Mouse (Mus musculus) limb, embryonic 13.5 days (tissue): ENCODE measurements around the gene Ttll5. TPM values are rescaled to one million over a fixed set of nuclear protein-coding genes. Genes with fewer than 3 reads are reported as not detected.

Source experiments
- ATAC-seq: fragments of 200-750 bp; cut with Nextera tagmentation; 2 replicates; pipeline ENCODE4 v1.8.0; 2017; ENCODE audit warnings: low read depth, moderate number of reproducible peaks, moderate TSS enrichment; ENCODE audit not compliant: low FRiP score
- H3K27ac ChIP-seq: fragments of 300-500 bp; sonication (generic); 2 replicates; pipeline ENCODE4 v1.5.1; 2015; ENCODE audit warnings: inconsistent platforms, mild to moderate bottlenecking, moderate library complexity
- H3K27me3 ChIP-seq: fragments of 300-500 bp; sonication (generic); 2 replicates; pipeline ENCODE4 v1.6.1; 2015; ENCODE audit warnings: mild to moderate bottlenecking, inconsistent platforms
- H3K36me3 ChIP-seq: fragments of 300-500 bp; sonication (generic); 2 replicates; pipeline ENCODE4 v1.6.1; 2015; ENCODE audit warnings: inconsistent platforms, mild to moderate bottlenecking, moderate library complexity
- H3K4me1 ChIP-seq: fragments of 300-500 bp; sonication (generic); 2 replicates; pipeline ENCODE4 v1.6.1; 2015; ENCODE audit warnings: inconsistent platforms
- H3K4me2 ChIP-seq: fragments of 300-500 bp; sonication (generic); replicated peaks from 2 replicates; pipeline ENCODE4 v1.6.1; 2015; ENCODE audit warnings: inconsistent platforms, mild to moderate bottlenecking, moderate library complexity
- H3K4me3 ChIP-seq: fragments of 300-500 bp; sonication (generic); 2 replicates; pipeline ENCODE4 v1.5.1; 2015; ENCODE audit warnings: moderate library complexity, mild to moderate bottlenecking, inconsistent platforms
- H3K9ac ChIP-seq: fragments of 300-500 bp; sonication (generic); 2 replicates; pipeline ENCODE4 v1.6.1; 2015; ENCODE audit warnings: mild to moderate bottlenecking, inconsistent platforms
- H3K9me3 ChIP-seq: fragments of 300-500 bp; sonication (generic); 2 replicates; pipeline ENCODE4 v1.6.1; 2016; ENCODE audit warnings: inconsistent platforms
- WGBS: fragments of 180-500 bp; shearing (Covaris S2); methylation state at CpG from one replicate; pipeline ENCODE4 v1.1.7; 2015; 5-methylcytosine and 5-hydroxymethylcytosine counted together
- polyA plus RNA-seq: library from polyadenylated mRNA; unstranded; fragments of >200 nt; fragmentation: Nextera tagmentation; extraction: Ambion mirVana; gene quantifications from 2 replicates; pipeline ENCODE4 v1.2.1, GENCODE M21; 2015

Gene Ttll5
- polyA plus RNA-seq, 1 experiment from 2014 or later, result 13.8 TPM

DNA sequence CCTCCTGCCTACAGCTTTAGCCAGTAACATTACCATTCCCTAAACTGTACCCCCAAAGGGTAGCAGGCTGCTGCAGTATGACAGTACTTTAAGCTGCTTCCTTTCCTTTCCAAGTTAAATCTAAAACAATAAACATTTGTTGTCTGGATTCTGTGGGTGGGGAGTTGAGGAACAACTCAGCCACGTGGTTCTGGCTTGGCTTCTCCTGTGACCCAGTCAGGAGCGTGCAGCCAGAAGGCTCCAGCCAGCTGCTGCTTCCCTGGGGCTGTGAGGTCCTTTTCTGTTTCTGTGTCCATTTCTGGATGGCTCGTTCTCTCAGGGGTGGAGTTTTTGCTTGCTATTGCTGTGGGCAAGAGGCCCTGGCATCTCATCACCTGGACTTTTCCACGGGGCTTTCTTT lies 149.6 kb downstream of the Ttll5 start:
- 34% methylated on average over 4 of the region's 4 CpGs for WGBS
- Histone ChIP-seq H3K4me2 (no peak overlapping the region), H3K9me3 (no peaks in the 10 kb centered on the region), H3K27ac (peak overlapping the region; percentile 67; the same call in 1 of the 2 replicates), H3K4me3 (no peak overlapping the region), H3K36me3 (no peaks in the 10 kb centered on the region), H3K9ac (no peak overlapping the region), H3K4me1 (peaks cover 52% of the 10 kb centered on the region), H3K27me3 (no peaks in the 10 kb centered on the region)
- ATAC-seq, result no peak

DNA sequence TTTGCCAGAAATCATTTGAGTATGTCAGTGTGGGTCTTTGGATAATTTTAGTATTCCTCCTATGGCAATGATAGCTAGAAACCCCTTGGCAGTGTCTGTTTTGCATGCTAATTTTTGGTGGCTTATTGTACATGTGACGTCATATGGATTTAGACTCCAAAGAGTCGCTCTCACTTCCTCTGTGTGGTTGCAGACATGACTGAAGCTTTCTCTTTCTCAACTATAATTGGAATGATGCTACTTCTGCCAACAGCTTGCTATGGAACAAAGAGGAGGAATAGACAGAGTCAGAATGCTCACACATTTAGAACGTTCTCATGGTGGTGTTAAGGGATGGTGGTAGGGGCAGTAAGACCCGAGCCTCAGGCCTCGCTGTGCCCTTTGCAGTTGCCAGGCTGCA lies 155.5 kb downstream of the Ttll5 start:
- Histone ChIP-seq H3K4me3 (no peak overlapping the region), H3K9me3 (no peaks in the 10 kb centered on the region), H3K4me2 (no peak overlapping the region), H3K9ac (no peak overlapping the region), H3K4me1 (peaks cover 21% of the 10 kb centered on the region), H3K36me3 (no peaks in the 10 kb centered on the region), H3K27me3 (no peaks in the 10 kb centered on the region), H3K27ac (no peak overlapping the region; the same call in 1 of the 2 replicates)
- 84% methylated on average over 5 of the region's 5 CpGs for WGBS
- no peak for ATAC-seq

DNA sequence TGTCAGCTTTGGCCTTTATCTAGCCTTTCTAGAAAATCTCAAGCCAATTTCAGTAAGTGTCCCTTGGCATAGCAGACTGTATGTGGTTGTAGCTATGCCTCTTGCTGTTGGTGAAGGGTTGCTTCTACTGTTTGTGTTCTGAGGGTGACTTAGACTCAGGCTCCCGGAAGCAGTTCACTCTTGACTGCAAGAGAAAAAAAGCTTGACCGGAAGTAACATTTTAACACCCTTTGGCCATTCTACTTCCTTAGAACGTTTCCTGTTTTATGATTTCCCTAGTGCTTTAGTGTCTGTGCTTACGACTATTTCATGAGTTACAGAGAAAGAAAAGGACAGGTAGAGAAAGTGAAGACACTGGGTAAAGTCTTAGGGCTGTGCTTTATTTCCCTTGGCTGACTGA lies 161.1 kb downstream of the Ttll5 start:
- no peaks in the 10 kb centered on the region for H3K9me3 ChIP-seq
- H3K4me2 ChIP-seq, result no peak overlapping the region
- H3K4me1 ChIP-seq, result peaks cover 8% of the 10 kb centered on the region; the same call in 1 of the 2 replicates
- no peaks in the 10 kb centered on the region for H3K27me3 ChIP-seq
- H3K27ac ChIP-seq, result no peak overlapping the region
- no peak overlapping the region for H3K9ac ChIP-seq
- 53% methylated on average over 4 of the region's 4 CpGs for WGBS
- no peak for ATAC-seq
- no peak overlapping the region for H3K4me3 ChIP-seq
- H3K36me3 ChIP-seq, result no peaks in the 10 kb centered on the region

DNA sequence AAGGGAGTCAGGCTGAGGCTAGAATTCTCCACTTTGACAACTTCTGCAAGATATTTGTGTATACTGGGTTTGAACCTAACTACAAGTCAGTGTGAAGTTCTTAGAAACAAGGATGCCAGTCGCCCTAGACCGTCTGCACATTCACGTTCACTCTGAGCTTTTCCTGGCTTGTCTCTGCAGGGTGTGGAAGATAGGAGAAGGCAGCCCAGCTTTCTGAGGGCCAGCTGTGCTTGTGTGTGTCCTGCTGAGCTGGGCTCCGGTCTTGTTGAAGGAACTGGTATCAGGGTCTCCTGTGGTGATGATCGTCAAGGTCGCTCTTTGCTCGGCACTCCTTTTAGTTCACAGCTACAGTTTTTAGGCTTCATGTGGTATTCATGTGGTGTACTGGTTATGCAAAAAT lies 161.6 kb downstream of the Ttll5 start:
- Histone ChIP-seq H3K4me3 (no peak overlapping the region), H3K9me3 (no peaks in the 10 kb centered on the region), H3K36me3 (no peaks in the 10 kb centered on the region), H3K4me1 (peaks cover 10% of the 10 kb centered on the region), H3K4me2 (no peak overlapping the region), H3K27me3 (no peaks in the 10 kb centered on the region), H3K9ac (no peak overlapping the region), H3K27ac (no peak overlapping the region)
- WGBS, result 59% methylated on average over 7 of the region's 7 CpGs
- ATAC-seq, result no peak

DNA sequence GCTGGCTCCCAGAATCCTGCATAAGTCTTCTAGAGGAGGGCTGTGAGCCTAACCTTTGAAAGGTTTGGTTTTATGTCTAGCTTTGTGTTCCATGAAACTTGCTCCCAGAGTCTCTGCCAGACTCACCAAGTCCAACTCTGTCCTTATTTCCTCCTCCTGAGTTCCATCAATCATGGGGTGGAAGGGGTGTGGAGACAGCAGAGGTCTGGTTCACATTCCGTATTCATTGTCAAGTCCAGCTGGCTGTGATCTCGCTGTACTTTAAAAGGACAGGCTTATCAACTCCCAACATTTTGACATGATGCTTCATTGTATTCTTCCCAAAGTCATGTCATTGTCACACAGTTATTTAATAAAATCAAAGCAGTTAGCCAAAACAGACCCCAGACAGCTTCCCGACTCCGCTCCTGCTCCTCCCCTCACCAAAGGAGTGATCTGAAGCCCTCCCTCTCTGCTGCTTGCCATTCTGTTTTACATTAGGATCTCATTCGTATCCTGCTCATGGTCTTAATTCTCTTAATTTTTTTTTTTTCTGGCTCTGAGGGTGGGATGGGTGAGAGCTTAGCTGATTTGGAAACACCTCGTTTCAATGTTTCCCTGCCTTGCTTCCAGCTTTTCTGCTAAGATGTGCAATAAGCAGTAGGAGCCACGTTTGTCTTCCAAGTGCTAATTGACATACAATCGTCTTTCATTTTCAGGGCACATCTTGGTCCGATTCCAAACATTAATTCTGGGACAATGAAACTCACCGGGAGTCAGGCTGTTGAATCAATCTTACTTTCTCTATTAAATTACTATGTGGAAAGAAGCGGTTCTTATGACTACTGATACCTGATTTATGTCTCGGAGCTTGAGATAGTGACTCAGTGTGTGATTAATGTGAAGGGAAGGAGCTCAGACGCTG lies 162.3 kb downstream of the Ttll5 start:
- Histone ChIP-seq H3K27me3 (no peaks in the 10 kb centered on the region), H3K4me3 (no peak overlapping the region), H3K9me3 (no peaks in the 10 kb centered on the region), H3K9ac (no peak overlapping the region), H3K4me2 (no peak overlapping the region), H3K27ac (no peak overlapping the region), H3K36me3 (no peaks in the 10 kb centered on the region), H3K4me1 (peaks cover 11% of the 10 kb centered on the region)
- 51% methylated on average over 13 of the region's 13 CpGs for WGBS
- ATAC-seq, result no peak

DNA sequence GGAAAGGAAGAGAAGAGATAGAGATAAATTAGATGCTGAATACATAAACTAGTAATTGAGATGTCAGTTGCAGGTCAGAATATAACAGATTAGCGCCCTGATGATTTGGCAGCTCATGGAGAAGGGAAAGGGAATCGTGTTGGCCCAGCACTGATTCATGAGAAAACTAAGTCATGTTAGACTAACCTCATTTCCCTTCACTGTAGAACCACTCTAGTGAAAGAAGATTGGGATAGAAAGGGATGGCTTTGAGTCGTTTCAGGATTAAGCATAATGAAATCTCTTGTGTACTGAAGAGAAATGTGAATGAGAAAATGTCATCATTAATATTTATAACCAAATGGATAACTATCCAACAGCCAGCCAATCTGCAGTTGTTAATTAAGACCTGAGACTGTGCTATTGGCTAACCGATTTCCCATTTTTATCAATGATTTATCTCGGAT lies 163.0 kb downstream of the Ttll5 start:
- Histone ChIP-seq H3K27me3 (no peaks in the 10 kb centered on the region), H3K4me1 (peaks cover 11% of the 10 kb centered on the region), H3K9me3 (no peaks in the 10 kb centered on the region), H3K36me3 (no peaks in the 10 kb centered on the region), H3K4me3 (no peak overlapping the region), H3K9ac (no peak overlapping the region), H3K4me2 (no peak overlapping the region), H3K27ac (no peak overlapping the region)
- no peak for ATAC-seq
- WGBS, result 87% methylated on average over 5 of the region's 5 CpGs

DNA sequence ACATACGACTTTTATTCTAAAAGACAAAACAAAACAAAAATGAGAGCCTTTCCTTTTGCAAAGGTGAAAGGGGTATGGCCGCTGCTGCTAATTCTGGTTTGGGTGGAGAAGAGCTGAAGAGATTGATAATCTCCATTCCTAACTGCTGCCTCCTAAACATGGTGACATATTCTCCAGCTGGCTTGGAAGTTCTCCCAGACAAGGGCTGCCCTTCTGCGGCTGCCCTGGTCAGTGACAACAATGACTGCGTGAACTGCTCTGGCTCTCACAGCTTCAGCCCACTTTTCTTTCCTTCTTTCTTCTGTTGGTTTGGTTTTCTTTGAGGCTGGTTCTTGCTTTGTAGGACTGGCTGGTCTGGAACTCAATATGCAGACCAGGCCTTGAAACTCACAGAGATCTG lies 163.7 kb downstream of the Ttll5 start:
- no peaks in the 10 kb centered on the region for H3K36me3 ChIP-seq
- ATAC-seq, result no peak
- WGBS, result 97% methylated on average over 4 of the region's 4 CpGs
- peaks cover 15% of the 10 kb centered on the region for H3K4me1 ChIP-seq
- H3K27ac ChIP-seq, result no peak overlapping the region
- no peak overlapping the region for H3K9ac ChIP-seq
- H3K4me2 ChIP-seq, result no peak overlapping the region
- H3K27me3 ChIP-seq, result no peaks in the 10 kb centered on the region
- H3K4me3 ChIP-seq, result no peak overlapping the region
- no peaks in the 10 kb centered on the region for H3K9me3 ChIP-seq

DNA sequence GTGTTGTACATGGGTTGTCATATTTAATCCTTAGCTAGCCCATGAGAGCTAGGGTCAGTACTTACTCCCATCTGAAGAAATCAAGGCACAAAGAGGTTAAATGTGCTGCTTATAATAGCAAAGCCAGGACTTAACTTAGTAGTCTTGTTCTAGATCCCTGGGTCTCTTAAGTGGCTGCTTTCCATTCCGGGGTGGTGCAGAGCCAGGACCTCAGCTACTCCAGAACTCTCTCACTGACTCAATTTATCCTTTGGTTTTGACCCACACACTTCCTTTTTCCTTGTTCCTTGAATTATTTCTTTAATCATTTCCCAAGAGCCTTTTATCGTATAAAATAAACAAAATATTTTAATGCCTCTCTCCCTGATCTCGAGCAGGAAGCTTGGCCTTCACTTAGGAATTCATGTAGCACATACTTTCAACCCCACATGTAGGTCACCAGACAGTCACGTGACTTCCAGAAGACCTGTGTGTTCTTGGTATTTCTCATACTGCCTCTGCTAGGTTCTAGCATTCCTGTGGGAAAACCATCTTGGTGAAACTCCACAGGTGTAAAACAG lies 164.4 kb downstream of the Ttll5 start:
- no peaks in the 10 kb centered on the region for H3K36me3 ChIP-seq
- H3K27ac ChIP-seq, result no peak overlapping the region
- H3K9me3 ChIP-seq, result no peaks in the 10 kb centered on the region
- no peak overlapping the region for H3K4me2 ChIP-seq
- ATAC-seq, result no peak
- WGBS, result 81% methylated on average over 4 of the region's 4 CpGs
- H3K27me3 ChIP-seq, result no peaks in the 10 kb centered on the region
- H3K4me3 ChIP-seq, result no peak overlapping the region
- H3K4me1 ChIP-seq, result peaks cover 20% of the 10 kb centered on the region
- no peak overlapping the region for H3K9ac ChIP-seq

DNA sequence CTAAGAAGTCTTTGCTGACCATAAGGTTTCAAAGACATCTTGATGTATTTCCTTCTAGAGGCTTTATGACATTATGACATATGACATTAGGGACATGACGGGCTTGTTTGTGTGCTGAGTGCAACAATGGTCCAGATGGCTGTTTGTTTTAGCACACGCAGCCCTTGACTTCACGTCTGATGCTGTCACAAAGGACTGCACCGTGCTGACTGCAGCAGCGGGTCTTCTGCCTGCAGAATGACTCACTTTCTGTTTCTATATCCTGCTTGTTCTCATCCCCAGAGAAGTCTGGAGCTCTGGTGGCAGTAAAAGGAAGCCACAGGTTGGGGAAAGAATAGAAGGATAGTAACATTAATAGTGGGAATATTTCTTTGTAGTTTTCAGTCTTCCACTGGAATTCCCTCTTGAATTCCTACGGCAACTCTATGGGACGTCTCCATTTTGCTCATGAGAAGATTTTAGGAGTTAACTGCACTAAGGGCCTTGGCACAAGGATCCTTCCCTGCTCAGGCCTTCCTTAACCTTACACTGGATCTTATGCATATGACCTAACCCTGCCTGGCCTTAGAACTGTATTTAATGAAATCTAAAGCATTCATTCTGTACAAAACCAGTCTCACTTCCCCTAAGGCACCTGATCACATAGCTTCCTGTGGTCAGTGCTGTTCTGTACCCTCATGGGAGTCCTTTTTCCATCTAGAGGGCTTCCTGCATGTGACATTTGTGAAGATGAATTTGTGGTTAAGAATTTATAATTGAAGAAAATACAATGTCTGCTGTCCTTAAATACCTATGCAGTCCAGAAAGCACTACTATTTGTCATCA lies 167.8 kb downstream of the Ttll5 start:
- WGBS, result 77% methylated on average over 7 of the region's 7 CpGs
- H3K4me2 ChIP-seq, result no peak overlapping the region
- no peak overlapping the region for H3K4me3 ChIP-seq
- no peaks in the 10 kb centered on the region for H3K27me3 ChIP-seq
- H3K9ac ChIP-seq, result no peak overlapping the region
- H3K4me1 ChIP-seq, result peaks cover 25% of the 10 kb centered on the region
- ATAC-seq, result no peak
- no peaks in the 10 kb centered on the region for H3K9me3 ChIP-seq
- H3K27ac ChIP-seq, result no peak overlapping the region
- H3K36me3 ChIP-seq, result peaks cover 4% of the 10 kb centered on the region; the same call in 1 of the 2 replicates

DNA sequence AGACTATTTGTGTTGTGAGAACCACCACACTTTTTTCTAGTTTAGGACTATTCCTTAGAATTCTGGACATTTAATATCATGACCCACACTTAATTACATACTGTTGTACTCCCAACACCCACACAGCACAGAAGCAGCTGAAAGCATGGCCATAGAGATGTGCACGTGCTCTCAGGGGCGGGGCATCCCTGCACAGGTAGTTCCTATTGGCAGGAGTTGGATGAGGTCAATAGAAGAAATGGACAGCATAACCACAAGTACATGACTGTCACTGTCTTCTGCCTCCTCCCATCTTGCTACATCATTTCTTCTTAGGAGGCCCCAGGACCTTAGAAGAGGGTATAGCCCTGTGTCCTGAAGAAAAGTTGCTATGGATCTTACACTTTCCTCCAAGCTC lies 168.4 kb downstream of the Ttll5 start:
- WGBS, result 90% methylated on average over 2 of the region's 2 CpGs

DNA sequence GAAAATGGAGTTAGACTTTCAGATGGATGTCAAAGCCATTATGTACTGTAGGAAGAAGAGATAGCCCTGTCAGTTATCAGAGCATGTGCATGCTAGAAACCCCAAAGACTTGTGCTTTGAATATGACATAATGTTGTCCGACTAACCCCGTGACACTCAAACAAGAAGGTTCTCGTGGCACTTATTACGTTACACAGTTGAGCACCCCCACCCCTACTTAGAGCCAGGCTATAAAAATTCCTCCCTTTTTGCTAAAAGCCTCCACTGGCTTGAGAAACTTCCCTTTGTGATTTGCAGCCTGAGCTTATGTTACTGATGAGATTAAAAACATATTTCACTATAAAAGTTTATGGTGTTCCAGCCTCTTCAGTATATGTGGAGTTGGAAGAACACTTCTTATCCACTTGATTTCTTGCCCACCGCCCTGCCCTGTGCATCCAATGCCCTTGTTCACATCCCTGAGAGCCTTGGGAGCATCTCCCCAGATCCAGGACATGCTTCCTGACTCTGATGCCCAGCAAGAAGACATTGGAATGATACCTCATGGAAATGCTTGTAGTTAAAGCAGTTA lies 169.4 kb downstream of the Ttll5 start:
- Histone ChIP-seq H3K4me2 (peak overlapping the region; percentile 14; the same call in 1 of the 2 replicates), H3K27me3 (no peaks in the 10 kb centered on the region), H3K4me3 (no peak overlapping the region), H3K9me3 (no peaks in the 10 kb centered on the region), H3K4me1 (peaks cover 25% of the 10 kb centered on the region), H3K36me3 (peaks cover 4% of the 10 kb centered on the region; the same call in 1 of the 2 replicates), H3K27ac (no peak overlapping the region), H3K9ac (no peak overlapping the region)
- ATAC-seq, result peak; percentile 66; the same call in 1 of the 2 replicates
- WGBS, result 37% methylated on average over 5 of the region's 5 CpGs

More for the DNA sequence above, 168.4 kb downstream of the Ttll5 start:
- Histone ChIP-seq H3K9ac (no peak overlapping the region), H3K27me3 (no peaks in the 10 kb centered on the region), H3K4me2 (no peak overlapping the region), H3K9me3 (no peaks in the 10 kb centered on the region), H3K36me3 (peaks cover 4% of the 10 kb centered on the region; the same call in 1 of the 2 replicates), H3K4me3 (no peak overlapping the region), H3K27ac (no peak overlapping the region), H3K4me1 (peaks cover 25% of the 10 kb centered on the region)
- no peak for ATAC-seq
